Mouse (Mus musculus) heart, embryonic 16.5 days (tissue): ENCODE measurements around the gene Sec24a. TPM values are rescaled to one million over a fixed set of nuclear protein-coding genes. Genes with fewer than 3 reads are reported as not detected.

Experiments used
- ATAC-seq: fragments of 200-750 bp; cut with Nextera tagmentation; replicated peaks from 2 replicates; pipeline ENCODE4 v1.8.0; 2017; ENCODE audit warnings: moderate number of reproducible peaks; ENCODE audit not compliant: insufficient read depth, low FRiP score; ENCODE audit errors: extremely low read depth
- H3K27ac ChIP-seq: fragments of 300-500 bp; sonication (generic); 2 replicates; pipeline ENCODE4 v1.5.1; 2014; ENCODE audit warnings: mild to moderate bottlenecking, low read length, control low read depth, moderate library complexity
- H3K27me3 ChIP-seq: fragments of 300-500 bp; sonication (generic); 2 replicates; pipeline ENCODE4 v1.6.1; 2014; ENCODE audit warnings: low read length, mixed read lengths; ENCODE audit not compliant: control insufficient read depth, insufficient read depth
- H3K36me3 ChIP-seq: fragments of 300-500 bp; sonication (generic); 2 replicates; pipeline ENCODE4 v1.6.1; 2014; ENCODE audit not compliant: control insufficient read depth, insufficient read depth
- H3K4me1 ChIP-seq: fragments of 300-500 bp; sonication (generic); 2 replicates; pipeline ENCODE4 v1.6.1; 2014; ENCODE audit warnings: low read length, mixed read lengths; ENCODE audit not compliant: control insufficient read depth, insufficient read depth
- H3K4me2 ChIP-seq: fragments of 300-500 bp; sonication (generic); 2 replicates; pipeline ENCODE4 v1.6.1; 2014; ENCODE audit warnings: low read depth, mild to moderate bottlenecking, control low read depth, low read length
- H3K4me3 ChIP-seq: fragments of 300-500 bp; sonication (generic); 2 replicates; pipeline ENCODE4 v1.5.1; 2014; ENCODE audit warnings: mild to moderate bottlenecking, control low read depth, low read length
- H3K9ac ChIP-seq: fragments of 300-500 bp; sonication (generic); 2 replicates; pipeline ENCODE4 v1.6.1; 2014; ENCODE audit warnings: low read length, control low read depth
- H3K9me3 ChIP-seq: fragments of 300-500 bp; sonication (generic); replicated peaks from 2 replicates; pipeline ENCODE4 v1.6.1; 2016; ENCODE audit warnings: low read length; ENCODE audit not compliant: control insufficient read depth
- WGBS: fragments of 180-500 bp; shearing (Covaris S2); extraction: QIAGEN DNeasy Blood & Tissue Kit; methylation state at CpG from one replicate; pipeline ENCODE4 v1.1.7; 2014; 5-methylcytosine and 5-hydroxymethylcytosine counted together
- polyA plus RNA-seq: library from polyadenylated mRNA; unstranded; fragments of >200 nt; fragmentation: Nextera tagmentation; extraction: Ambion mirVana; gene quantifications from 2 replicates; pipeline ENCODE4 v1.2.1, GENCODE M21; 2015

Sec24a gene
- polyA plus RNA-seq, result 9.7 and 10.7 TPM in 2 replicates

DNA sequence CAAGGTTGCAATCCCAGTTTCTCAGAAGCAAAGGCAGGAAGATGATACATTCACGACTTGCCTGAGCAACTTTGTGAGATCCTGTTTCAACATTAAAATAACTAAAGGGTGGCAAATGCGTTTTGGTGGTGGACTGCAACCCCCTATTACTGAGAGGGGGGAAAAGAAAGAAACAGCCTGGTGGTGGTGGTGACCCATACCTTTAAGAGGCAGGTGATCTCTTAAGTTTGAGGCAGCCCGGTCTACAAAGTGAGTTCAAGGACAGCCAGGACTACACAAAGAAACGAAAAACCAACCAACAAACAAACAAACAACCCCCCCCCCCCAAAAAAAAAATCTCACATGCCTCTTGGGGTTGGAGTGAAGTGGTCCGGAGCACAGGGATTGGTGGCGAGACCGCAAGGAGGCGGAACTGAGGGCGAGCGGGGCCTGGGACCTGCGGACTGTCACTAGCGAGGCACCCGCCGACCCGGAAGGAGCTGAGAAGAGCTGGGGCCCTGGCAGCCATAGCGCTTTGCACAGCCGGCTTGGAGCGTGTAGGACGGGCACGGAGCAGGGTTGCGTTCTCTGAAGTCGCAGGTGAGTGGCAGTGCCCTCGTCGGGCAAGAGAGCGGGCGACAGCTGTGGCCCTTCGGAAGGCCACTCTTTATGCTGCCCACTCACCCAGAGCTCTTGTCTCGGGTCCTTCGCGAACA is at the start of gene Sec24a, which contains the start of gene Sar1b:
TSS of gene Sec24a (minus strand) at position 422 of the 695 bp plus-strand sequence.
TSS of gene Sar1b (plus strand) at position 475 of the 695 bp plus-strand sequence.
- H3K4me1 ChIP-seq, result peaks cover 7% of the 10 kb centered on the region
- H3K36me3 ChIP-seq, result no peaks in the 10 kb centered on the region
- no peaks in the 10 kb centered on the region for H3K27me3 ChIP-seq
- H3K27ac ChIP-seq, result no peak within 1 kb of the TSS
- no peaks in the 10 kb centered on the region for H3K9me3 ChIP-seq
- H3K4me3 ChIP-seq, result peak within 1 kb of the TSS; percentile 68
- H3K4me2 ChIP-seq, result peak within 1 kb of the TSS; percentile 76
- H3K9ac ChIP-seq, result peak within 1 kb of the TSS; percentile 76
- peak; percentile 89 for ATAC-seq
- 3% methylated on average over 30 of the region's 30 CpGs for WGBS

DNA sequence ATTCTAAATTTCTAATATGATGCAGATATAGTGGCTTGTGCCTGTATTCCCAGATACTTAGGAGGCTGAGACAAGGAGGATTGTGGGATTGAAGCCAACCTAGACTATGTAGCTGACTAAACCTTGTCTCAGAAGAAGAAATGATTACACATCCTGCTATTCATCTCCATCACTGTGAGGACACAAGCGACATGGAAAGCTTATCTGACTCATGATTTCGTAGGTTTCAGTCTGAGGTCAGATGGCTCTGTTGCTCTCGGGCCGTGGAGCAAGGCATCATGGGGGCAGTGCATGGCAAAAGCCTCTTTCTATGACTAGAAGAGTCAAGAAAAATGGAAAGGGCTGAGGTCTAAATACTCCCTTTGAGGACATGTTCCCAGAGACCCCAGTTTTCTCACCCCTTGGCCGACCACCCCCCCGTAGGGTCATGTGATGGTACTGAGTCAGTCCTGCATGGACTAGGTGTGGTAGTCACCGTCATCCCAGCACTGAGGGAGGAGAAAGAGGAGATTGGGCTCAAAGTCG is 48.6 kb upstream of the Sec24a start:
- Histone ChIP-seq H3K27me3 (no peaks in the 10 kb centered on the region), H3K27ac (no peak overlapping the region), H3K4me2 (no peak overlapping the region), H3K4me1 (no peaks in the 10 kb centered on the region), H3K9me3 (no peaks in the 10 kb centered on the region), H3K9ac (no peak overlapping the region), H3K36me3 (no peaks in the 10 kb centered on the region), H3K4me3 (no peak overlapping the region)
- WGBS, result 85% methylated on average over 8 of the region's 8 CpGs
- ATAC-seq, result no peak

DNA sequence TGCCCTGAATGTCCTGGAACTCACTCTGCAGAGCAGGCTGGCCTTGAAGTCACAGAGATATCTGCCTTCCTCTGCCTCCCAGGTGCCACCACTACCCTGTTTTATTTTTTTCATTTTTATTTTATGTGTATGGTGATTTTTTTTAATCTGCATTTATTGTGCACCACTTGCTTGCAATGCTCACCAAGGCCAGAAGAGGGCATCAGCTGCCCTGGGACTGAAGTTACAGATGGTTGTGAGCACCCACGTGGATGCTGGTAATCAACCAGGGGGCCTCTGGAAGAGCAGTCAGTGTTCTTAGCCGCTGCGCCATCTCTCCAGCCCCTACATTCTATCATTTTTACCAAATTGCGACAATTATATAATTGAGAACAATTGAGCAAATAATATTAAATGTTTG is 47.8 kb upstream of the Sec24a start:
- Histone ChIP-seq H3K27ac (no peak overlapping the region), H3K36me3 (no peaks in the 10 kb centered on the region), H3K4me3 (no peak overlapping the region), H3K27me3 (no peaks in the 10 kb centered on the region), H3K4me2 (no peak overlapping the region), H3K4me1 (no peaks in the 10 kb centered on the region), H3K9ac (no peak overlapping the region), H3K9me3 (no peaks in the 10 kb centered on the region)
- 89% methylated on average over 4 of the region's 4 CpGs for WGBS
- no peak for ATAC-seq

DNA sequence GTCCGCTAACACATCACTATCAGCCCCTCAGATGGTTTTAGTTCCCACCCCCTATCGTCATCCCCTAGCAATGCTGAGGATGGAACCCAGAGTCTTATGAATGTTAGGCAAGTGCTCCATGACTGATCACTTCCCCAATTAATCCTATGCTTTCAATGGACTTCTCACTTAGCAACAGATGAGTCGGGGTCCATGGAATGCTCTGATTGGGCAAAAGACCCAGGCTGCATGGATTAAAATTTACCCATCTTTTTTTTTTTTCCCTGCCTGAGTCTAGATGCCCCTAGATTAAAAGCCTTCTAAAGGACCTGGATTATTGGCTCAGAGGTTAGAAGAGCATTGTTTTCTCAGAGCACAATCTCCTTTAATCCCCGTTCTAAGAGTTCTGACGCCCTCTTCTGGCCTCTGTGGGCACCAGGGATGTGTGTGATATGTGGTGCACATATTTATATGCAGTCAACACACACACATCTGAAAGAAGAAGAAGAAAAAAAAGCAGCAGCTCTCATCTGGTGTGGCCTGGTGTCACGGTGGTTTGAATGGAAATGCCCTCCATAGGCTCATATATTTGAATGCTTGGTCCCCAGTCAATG is 46.3 kb upstream of the Sec24a start:
- no peak overlapping the region for H3K9ac ChIP-seq
- 55% methylated on average over 6 of the region's 6 CpGs for WGBS
- 0 out of 2 replicates have a peak, but pooled peaks cover 3% of the 10 kb centered on the region for H3K4me1 ChIP-seq
- H3K27ac ChIP-seq, result no peak overlapping the region
- H3K27me3 ChIP-seq, result no peaks in the 10 kb centered on the region
- no peak overlapping the region for H3K4me3 ChIP-seq
- H3K4me2 ChIP-seq, result no peak overlapping the region
- H3K36me3 ChIP-seq, result no peaks in the 10 kb centered on the region
- ATAC-seq, result no peak
- no peaks in the 10 kb centered on the region for H3K9me3 ChIP-seq

DNA sequence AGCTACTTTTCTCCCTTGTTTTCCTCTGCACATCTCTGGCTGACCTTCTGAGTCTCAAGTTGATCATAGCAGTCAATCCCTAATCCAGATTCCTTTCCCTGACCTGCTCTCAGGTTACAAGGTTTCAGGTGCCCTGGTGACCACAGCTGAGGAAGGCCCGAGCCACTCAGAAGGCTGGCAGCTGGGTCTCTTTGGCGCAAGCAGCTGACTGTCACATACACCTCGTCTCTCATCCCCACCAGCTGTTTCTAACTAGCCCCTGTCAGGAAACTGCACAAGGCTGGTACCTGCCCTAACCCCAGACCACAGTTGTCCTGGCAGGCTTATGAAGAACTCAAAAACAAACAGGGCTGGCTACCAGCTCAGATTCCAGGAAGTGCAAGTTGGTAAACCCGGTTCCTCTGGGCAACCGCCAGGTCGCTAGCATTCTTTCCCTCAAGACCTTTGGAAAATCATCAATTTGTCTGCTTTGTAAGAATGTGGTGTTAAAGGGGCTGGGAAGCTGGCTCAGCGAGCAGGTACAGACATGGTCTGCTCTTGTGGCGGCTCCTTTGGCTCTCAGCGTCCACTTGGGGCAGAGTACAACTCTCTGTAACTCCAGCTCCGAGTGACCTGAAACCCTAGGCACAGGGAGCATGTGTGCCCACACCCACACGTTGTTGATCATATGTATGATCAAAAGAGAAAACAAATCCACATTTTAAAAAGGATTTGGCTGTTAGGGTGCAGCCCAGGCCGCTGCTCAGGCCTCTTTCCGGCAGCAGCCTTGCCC is 43.9 kb upstream of the Sec24a start:
- H3K27me3 ChIP-seq, result no peaks in the 10 kb centered on the region
- no peak for ATAC-seq
- no peak overlapping the region for H3K27ac ChIP-seq
- H3K4me1 ChIP-seq, result 0 out of 2 replicates have a peak, but pooled peaks cover 3% of the 10 kb centered on the region
- H3K9ac ChIP-seq, result no peak overlapping the region
- no peaks in the 10 kb centered on the region for H3K36me3 ChIP-seq
- H3K4me2 ChIP-seq, result no peak overlapping the region
- no peaks in the 10 kb centered on the region for H3K9me3 ChIP-seq
- WGBS, result 51% methylated on average over 13 of the region's 13 CpGs
- H3K4me3 ChIP-seq, result no peak overlapping the region

DNA sequence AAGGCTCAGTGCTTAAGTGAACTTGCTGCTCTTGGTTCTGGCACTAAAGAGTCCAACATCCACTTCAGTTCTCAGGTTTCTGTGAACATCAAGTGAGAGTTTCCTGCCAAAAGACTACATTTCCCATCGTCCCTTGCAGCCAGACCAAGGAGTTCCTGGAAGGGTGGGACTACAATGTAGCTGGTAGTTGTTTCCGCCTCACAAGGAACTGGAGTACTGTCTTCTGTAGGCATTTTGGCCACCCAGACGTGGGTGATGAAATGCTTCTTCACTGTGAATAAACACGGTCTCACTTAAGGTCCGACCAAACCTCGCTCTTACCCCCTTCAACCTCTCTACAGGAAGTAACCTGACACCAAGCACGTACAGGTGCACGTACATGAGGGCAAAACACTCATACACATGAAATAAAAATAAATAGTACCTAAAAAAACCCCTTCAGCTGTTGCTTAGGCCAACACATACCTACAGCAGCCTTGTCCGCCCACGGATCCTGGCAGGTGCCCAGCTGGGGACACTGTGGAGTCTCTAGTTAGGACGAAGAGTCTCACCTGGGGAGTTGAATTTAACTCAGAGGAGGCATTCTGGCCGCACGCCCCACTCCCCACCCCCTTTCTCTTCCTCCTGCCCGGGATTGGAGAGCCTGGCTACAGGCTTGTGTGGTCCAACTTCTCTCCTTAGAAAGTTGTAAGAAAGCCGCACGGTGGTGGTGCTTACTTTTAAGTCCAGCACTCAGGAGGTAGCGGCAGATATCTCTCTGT is 42.0 kb upstream of the Sec24a start:
- Histone ChIP-seq H3K27ac (peak overlapping the region; percentile 57), H3K36me3 (no peaks in the 10 kb centered on the region), H3K9me3 (no peaks in the 10 kb centered on the region), H3K9ac (peak overlapping the region; percentile 69), H3K27me3 (no peaks in the 10 kb centered on the region), H3K4me1 (peaks cover 11% of the 10 kb centered on the region), H3K4me2 (peak overlapping the region; percentile 82), H3K4me3 (peak overlapping the region; percentile 63)
- WGBS, result 18% methylated on average over 17 of the region's 17 CpGs
- peak; percentile 45; the same call in 1 of the 2 replicates for ATAC-seq

DNA sequence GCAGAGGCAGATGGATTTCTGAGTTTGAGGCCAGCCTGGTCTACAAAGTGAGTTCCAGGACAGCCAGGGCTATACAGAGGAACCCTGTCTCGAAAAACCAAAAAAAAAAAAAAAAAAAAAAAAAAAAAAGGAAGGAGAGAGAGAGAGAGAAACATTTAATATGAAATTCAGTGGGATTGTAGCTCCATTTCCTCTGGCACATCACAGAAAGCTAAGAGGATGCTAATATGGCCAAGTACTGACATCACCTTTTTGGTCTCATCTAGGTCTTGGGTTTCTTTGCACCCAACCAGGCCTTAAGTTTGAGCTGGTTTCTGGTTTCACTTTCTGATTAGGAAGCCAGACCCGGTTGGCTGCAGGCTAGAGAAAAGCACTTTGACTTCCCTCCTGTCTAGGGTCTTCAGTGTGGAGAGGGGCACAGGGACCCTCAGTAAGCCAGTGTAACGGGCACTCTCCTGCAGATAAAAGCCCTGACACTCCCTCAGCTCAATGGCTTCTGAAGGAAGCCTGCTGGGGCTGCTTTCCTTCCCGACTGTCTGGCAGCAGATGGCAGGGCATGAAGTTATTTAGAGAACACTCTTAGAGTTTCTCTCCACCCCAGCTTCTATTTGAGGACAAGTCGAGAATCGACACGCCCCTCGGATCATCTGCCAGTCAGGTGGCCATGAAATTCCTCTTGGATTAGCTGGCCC is 37.3 kb upstream of the Sec24a start:
- H3K4me1 ChIP-seq, result peaks cover 18% of the 10 kb centered on the region
- ATAC-seq, result peak; percentile 50
- H3K9me3 ChIP-seq, result no peaks in the 10 kb centered on the region
- H3K36me3 ChIP-seq, result no peaks in the 10 kb centered on the region
- H3K4me3 ChIP-seq, result peak overlapping the region; percentile 26
- WGBS, result 15% methylated on average over 7 of the region's 8 CpGs
- H3K27ac ChIP-seq, result peak overlapping the region; percentile 93
- H3K4me2 ChIP-seq, result peak overlapping the region; percentile 59
- no peaks in the 10 kb centered on the region for H3K27me3 ChIP-seq
- peak overlapping the region; percentile 63 for H3K9ac ChIP-seq

DNA sequence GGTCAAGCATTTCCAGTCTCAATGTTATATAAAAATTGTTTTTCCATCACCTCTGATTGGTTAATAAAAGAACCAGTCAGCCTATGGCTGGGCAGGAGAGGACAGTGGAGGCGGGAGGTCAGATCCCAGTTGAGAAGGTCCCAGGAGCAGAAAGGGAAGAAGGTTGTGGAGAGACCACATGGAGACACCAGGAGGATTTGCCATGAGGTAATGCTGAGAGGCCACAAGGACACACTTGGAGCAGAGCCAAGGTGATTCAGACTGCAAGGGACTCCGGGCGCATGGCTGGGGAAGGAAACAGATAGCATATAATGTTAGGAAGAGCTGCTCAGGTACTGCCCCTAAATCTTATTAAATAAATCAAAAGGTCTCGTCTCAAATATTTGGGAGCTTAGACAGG is 32.8 kb upstream of the Sec24a start:
- no peak for ATAC-seq
- Histone ChIP-seq H3K36me3 (peaks cover 9% of the 10 kb centered on the region), H3K9me3 (no peaks in the 10 kb centered on the region), H3K27me3 (no peaks in the 10 kb centered on the region), H3K4me1 (peaks cover 12% of the 10 kb centered on the region), H3K27ac (no peak overlapping the region), H3K9ac (no peak overlapping the region), H3K4me2 (no peak overlapping the region), H3K4me3 (no peak overlapping the region)
- 44% methylated on average over 4 of the region's 4 CpGs for WGBS
